Mouse (Mus musculus): Measurements from ENCODE around the gene Rab9. TPM values are rescaled to one million over a fixed set of nuclear protein-coding genes. Genes with fewer than 3 reads are reported as not detected.
"Not testable (repeated sequence)": the region's sequence is repeated elsewhere in the genome, so short reads cannot be mapped to it uniquely, and the experiment has no call there.

The Rab9 gene
- 44.7 and 48.7 TPM in 2 replicates for polyA plus RNA-seq (2016; fragmentation: Nextera tagmentation; extraction: Ambion mirVana)

- Histone ChIP-seq H3K9ac (replicated peaks) (peak within 1 kb of the TSS; percentile 67), H3K27me3 (peaks cover 11% of the 10 kb centered on the region; the same call in 1 of the 2 replicates), H3K4me3 (peak within 1 kb of the TSS; percentile 63), H3K27ac (replicated peaks) (peak within 1 kb of the TSS; percentile 73), H3K4me2 (replicated peaks) (peak within 1 kb of the TSS; percentile 60), H3K36me3 (no peaks in the 10 kb centered on the region), H3K4me1 (0 out of 2 replicates have a peak, but pooled peaks cover 2% of the 10 kb centered on the region), H3K9me3 (no peaks in the 10 kb centered on the region)
- peak; percentile 99 for ATAC-seq (ENCODE audit: low FRiP score, low read depth)
- WGBS: 20% methylated on average over 41 of the region's 41 CpGs
Observed at GRCm38 (mm10) chrX:166479365-166479983, at the start of gene Rab9. Gene Rab9, minus strand, starts transcription at chrX:166479867.

GRCm38 (mm10) chrX:166528126-166528525 is 48.5 kb upstream of the Rab9 start:
- Histone ChIP-seq H3K27me3 (peaks cover 23% of the 10 kb centered on the region; the same call in 1 of the 2 replicates), H3K4me3 (no peak overlapping the region), H3K27ac (replicated peaks) (no peak overlapping the region), H3K9me3 (no peaks in the 10 kb centered on the region), H3K4me1 (no peaks in the 10 kb centered on the region), H3K36me3 (no peaks in the 10 kb centered on the region), H3K4me2 (replicated peaks) (no peak overlapping the region), H3K9ac (replicated peaks) (no peak overlapping the region)
- 81% methylated on average over 3 of the region's 3 CpGs for WGBS
- ATAC-seq (ENCODE audit: low FRiP score, low read depth): no peak

- WGBS: 89% methylated on average over 2 of the region's 2 CpGs
- Histone ChIP-seq H3K4me3 (no peak overlapping the region), H3K4me2 (replicated peaks) (no peak overlapping the region), H3K9ac (replicated peaks) (no peak overlapping the region), H3K9me3 (no peaks in the 10 kb centered on the region), H3K27ac (replicated peaks) (no peak overlapping the region), H3K36me3 (no peaks in the 10 kb centered on the region), H3K27me3 (peaks cover 17% of the 10 kb centered on the region; the same call in 1 of the 2 replicates), H3K4me1 (no peaks in the 10 kb centered on the region)
- ATAC-seq (ENCODE audit: low FRiP score, low read depth): no peak
Observed at GRCm38 (mm10) chrX:166525637-166526315, 46.1 kb upstream of the Rab9 start.

- Histone ChIP-seq H3K4me3 (no peak overlapping the region), H3K9me3 (no peaks in the 10 kb centered on the region), H3K27ac (replicated peaks) (no peak overlapping the region), H3K4me1 (no peaks in the 10 kb centered on the region), H3K9ac (replicated peaks) (no peak overlapping the region), H3K36me3 (no peaks in the 10 kb centered on the region), H3K4me2 (replicated peaks) (no peak overlapping the region), H3K27me3 (peaks cover 33% of the 10 kb centered on the region)
- 82% methylated on average over 5 of the region's 5 CpGs for WGBS
- no peak for ATAC-seq (ENCODE audit: low FRiP score, low read depth)
Observed at GRCm38 (mm10) chrX:166520782-166521181, 41.1 kb upstream of the Rab9 start.

GRCm38 (mm10) chrX:166518345-166518744 is 38.7 kb upstream of the Rab9 start, which contains the start of gene Tceanc:
Gene Tceanc, minus strand, starts transcription at chrX:166518567.
- Histone ChIP-seq H3K4me3 (no peak within 1 kb of the TSS), H3K27ac (replicated peaks) (no peak within 1 kb of the TSS), H3K9me3 (no peaks in the 10 kb centered on the region), H3K27me3 (peaks cover 36% of the 10 kb centered on the region), H3K4me2 (replicated peaks) (no peak within 1 kb of the TSS), H3K9ac (replicated peaks) (no peak within 1 kb of the TSS), H3K4me1 (no peaks in the 10 kb centered on the region), H3K36me3 (no peaks in the 10 kb centered on the region)
- WGBS: 80% methylated on average over 16 of the region's 16 CpGs
- ATAC-seq (ENCODE audit: low FRiP score, low read depth): no peak

GRCm38 (mm10) chrX:166516631-166517030 is 37.0 kb upstream of the Rab9 start:
- no peak overlapping the region for H3K27ac ChIP-seq (replicated peaks)
- H3K27me3 ChIP-seq: peaks cover 36% of the 10 kb centered on the region
- no peak overlapping the region for H3K4me2 ChIP-seq (replicated peaks)
- H3K9me3 ChIP-seq: no peaks in the 10 kb centered on the region
- no peaks in the 10 kb centered on the region for H3K36me3 ChIP-seq
- ATAC-seq (ENCODE audit: low FRiP score, low read depth): no peak
- 88% methylated on average over 1 of the region's 1 CpGs for WGBS
- no peak overlapping the region for H3K9ac ChIP-seq (replicated peaks)
- H3K4me1 ChIP-seq: no peaks in the 10 kb centered on the region
- H3K4me3 ChIP-seq: no peak overlapping the region

GRCm38 (mm10) chrX:166515923-166516322 is 36.3 kb upstream of the Rab9 start:
- no peak overlapping the region for H3K9ac ChIP-seq (replicated peaks)
- no peak overlapping the region for H3K27ac ChIP-seq (replicated peaks)
- no peak overlapping the region for H3K4me2 ChIP-seq (replicated peaks)
- H3K36me3 ChIP-seq: no peaks in the 10 kb centered on the region
- H3K9me3 ChIP-seq: no peaks in the 10 kb centered on the region
- peaks cover 36% of the 10 kb centered on the region for H3K27me3 ChIP-seq
- no peak overlapping the region for H3K4me3 ChIP-seq
- ATAC-seq (ENCODE audit: low FRiP score, low read depth): no peak
- no peaks in the 10 kb centered on the region for H3K4me1 ChIP-seq
- WGBS: 81% methylated on average over 3 of the region's 3 CpGs

- H3K4me2 ChIP-seq (replicated peaks): 0 out of 2 replicates have a peak overlapping the region, but pooled peaks have one; percentile 7
- peaks cover 26% of the 10 kb centered on the region; the same call in 1 of the 2 replicates for H3K27me3 ChIP-seq
Observed at GRCm38 (mm10) chrX:166514035-166514434, 34.4 kb upstream of the Rab9 start.

GRCm38 (mm10) chrX:166512071-166512470 is 32.4 kb upstream of the Rab9 start:
- peaks cover 27% of the 10 kb centered on the region; the same call in 1 of the 2 replicates for H3K27me3 ChIP-seq
- WGBS: 88% methylated on average over 4 of the region's 4 CpGs
- H3K36me3 ChIP-seq: no peaks in the 10 kb centered on the region
- no peak overlapping the region for H3K9ac ChIP-seq (replicated peaks)
- no peak overlapping the region for H3K27ac ChIP-seq (replicated peaks)
- H3K9me3 ChIP-seq: no peaks in the 10 kb centered on the region
- no peak for ATAC-seq (ENCODE audit: low FRiP score, low read depth)
- H3K4me2 ChIP-seq (replicated peaks): no peak overlapping the region
- H3K4me3 ChIP-seq: no peak overlapping the region
- no peaks in the 10 kb centered on the region for H3K4me1 ChIP-seq

More at GRCm38 (mm10) chrX:166514035-166514434, 34.4 kb upstream of the Rab9 start:
- H3K9me3 ChIP-seq; H3K36me3 ChIP-seq; ATAC-seq (ENCODE audit: low FRiP score, low read depth); H3K4me3 ChIP-seq; H3K4me1 ChIP-seq; H3K27ac ChIP-seq (replicated peaks); H3K9ac ChIP-seq (replicated peaks): not testable (repeated sequence)
- 29% methylated on average over 12 of the region's 12 CpGs for WGBS

GRCm38 (mm10) chrX:166511107-166511506 is 31.4 kb upstream of the Rab9 start:
- no peak for ATAC-seq (ENCODE audit: low FRiP score, low read depth)

GRCm38 (mm10) chrX:166509761-166510738 is 30.4 kb upstream of the Rab9 start:
- no peaks in the 10 kb centered on the region for H3K4me1 ChIP-seq
- no peaks in the 10 kb centered on the region for H3K36me3 ChIP-seq
- peaks cover 18% of the 10 kb centered on the region; the same call in 1 of the 2 replicates for H3K27me3 ChIP-seq
- 22% methylated on average over 65 of the region's 65 CpGs for WGBS
- ATAC-seq (ENCODE audit: low FRiP score, low read depth): peak; percentile 99
- H3K27ac ChIP-seq (replicated peaks): peak overlapping the region; percentile 96
- no peaks in the 10 kb centered on the region for H3K9me3 ChIP-seq
- peak overlapping the region; percentile 54 for H3K4me3 ChIP-seq
- peak overlapping the region; percentile 72 for H3K9ac ChIP-seq (replicated peaks)
- H3K4me2 ChIP-seq (replicated peaks): peak overlapping the region; percentile 50

More at GRCm38 (mm10) chrX:166511107-166511506, 31.4 kb upstream of the Rab9 start:
- Histone ChIP-seq H3K4me2 (replicated peaks) (no peak overlapping the region), H3K4me3 (no peak overlapping the region), H3K27me3 (peaks cover 26% of the 10 kb centered on the region; the same call in 1 of the 2 replicates), H3K4me1 (no peaks in the 10 kb centered on the region), H3K27ac (replicated peaks) (no peak overlapping the region), H3K9me3 (no peaks in the 10 kb centered on the region), H3K9ac (replicated peaks) (no peak overlapping the region), H3K36me3 (no peaks in the 10 kb centered on the region)
